Mouse (Mus musculus): ENCODE results near the gene Olfr1260. TPM values are rescaled to one million over a fixed set of nuclear protein-coding genes. Genes with fewer than 3 reads are reported as not detected.

Gene Olfr1260
- total RNA-seq (2012; rRNA removed): not detected in 2 replicates

DNA sequence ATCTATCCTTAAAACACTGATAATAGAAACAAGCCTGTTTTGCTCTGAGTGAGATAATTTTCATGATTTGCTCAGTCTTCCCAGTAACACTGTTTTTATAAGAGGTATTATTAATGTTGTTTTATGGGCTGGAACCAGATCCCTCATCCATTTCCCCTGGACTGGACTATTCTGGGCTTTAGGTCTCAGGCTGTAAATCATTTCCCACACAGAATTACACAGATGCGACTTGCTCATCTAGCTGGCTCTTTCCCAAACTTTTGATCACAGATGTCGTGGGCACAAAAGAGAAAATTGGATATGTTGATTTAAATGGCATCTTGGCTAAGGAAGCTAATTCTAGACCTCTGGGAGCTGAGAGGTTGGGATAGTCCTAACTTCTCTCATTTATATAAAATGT, at the start of gene Olfr1260:
Gene Olfr1260 (plus strand): TSS at position 157 of the 400 bp plus-strand sequence.
- no peak for TF ChIP-seq ZC3H11A (IDR thresholded peaks at IDR 0.05; ENCODE audit: borderline replicate concordance, low read depth, low read length)
- no peak for TF ChIP-seq CHD2 (IDR thresholded peaks at IDR 0.05; ENCODE audit: low read depth, low read length)
- TF ChIP-seq HCFC1 (IDR thresholded peaks at IDR 0.05; ENCODE audit: borderline replicate concordance, insufficient read depth, low read length): no peak
- TF ChIP-seq ZNF384 (IDR thresholded peaks at IDR 0.05; ENCODE audit: low read depth, low read length): no peak
- TF ChIP-seq MAFK (IDR thresholded peaks at IDR 0.05; ENCODE audit: insufficient read depth, low read depth, low read length): no peak
- H3K4me1 ChIP-seq (ENCODE audit: control insufficient read depth in 2 of 2, insufficient read depth in 2 of 2, low read length in 2 of 2, poor library complexity in 1 of 2): no peaks in the 10 kb centered on the region
- no peak within 1 kb of the TSS for H3K9ac ChIP-seq (ENCODE audit: insufficient read depth, low read depth, low read length, poor library complexity, severe bottlenecking)
- no peak within 1 kb of the TSS for H3K27ac ChIP-seq (ENCODE audit: insufficient read depth, low read depth, low read length, poor library complexity, severe bottlenecking)
- H3K36me3 ChIP-seq (ENCODE audit: control insufficient read depth, insufficient read depth, low read length, poor library complexity, severe bottlenecking): no peaks in the 10 kb centered on the region
- DNase-seq (ENCODE audit: low read depth, low spot score): no peak
- H3K9me3 ChIP-seq (ENCODE audit: control insufficient read depth, insufficient read depth, low read depth, low read length): no peaks in the 10 kb centered on the region
- in situ Hi-C loops (cut with MboI; ENCODE audit: low sequenced_read_pairs in 2 of 2, unreplicated experiment in 2 of 2): no loop called here
- no peak within 1 kb of the TSS for H3K4me3 ChIP-seq (ENCODE audit: insufficient read depth in 1 of 2, low read depth in 1 of 2, low read length in 2 of 2, poor library complexity in 1 of 2, severe bottlenecking in 1 of 2)

DNA sequence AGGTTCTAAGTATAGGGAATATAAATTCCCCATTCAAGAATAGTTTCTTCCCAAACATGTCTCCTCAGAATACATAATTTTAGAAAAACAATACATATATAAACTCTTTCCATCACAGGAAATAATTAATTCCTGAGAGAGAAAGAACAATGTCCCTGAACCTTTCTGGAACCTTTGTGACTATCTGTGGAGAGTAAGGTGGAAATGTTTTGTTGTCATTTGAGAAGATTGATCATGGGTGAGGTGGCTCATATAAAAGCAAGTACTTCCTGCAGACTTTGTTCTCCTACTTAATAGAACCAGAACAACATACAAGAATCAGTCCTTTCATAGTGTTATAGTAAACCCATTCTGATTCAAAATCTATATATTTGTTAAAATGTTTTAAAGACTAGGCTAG, 47.1 kb upstream of the Olfr1260 start, which contains the start of gene Olfr1258:
Gene Olfr1258 (plus strand): TSS at position 301 of the 400 bp plus-strand sequence.
- no peak for TF ChIP-seq MAFK (IDR thresholded peaks at IDR 0.05; ENCODE audit: insufficient read depth, low read depth, low read length)
- TF ChIP-seq ZC3H11A (IDR thresholded peaks at IDR 0.05; ENCODE audit: borderline replicate concordance, low read depth, low read length): no peak
- no peak for TF ChIP-seq ZNF384 (IDR thresholded peaks at IDR 0.05; ENCODE audit: low read depth, low read length)
- no peak for TF ChIP-seq CHD2 (IDR thresholded peaks at IDR 0.05; ENCODE audit: low read depth, low read length)
- no peak for TF ChIP-seq HCFC1 (IDR thresholded peaks at IDR 0.05; ENCODE audit: borderline replicate concordance, insufficient read depth, low read length)
- no peaks in the 10 kb centered on the region for H3K9me3 ChIP-seq (ENCODE audit: control insufficient read depth, insufficient read depth, low read depth, low read length)
- H3K4me3 ChIP-seq (ENCODE audit: insufficient read depth in 1 of 2, low read depth in 1 of 2, low read length in 2 of 2, poor library complexity in 1 of 2, severe bottlenecking in 1 of 2): no peak within 1 kb of the TSS
- H3K9ac ChIP-seq (ENCODE audit: insufficient read depth, low read depth, low read length, poor library complexity, severe bottlenecking): no peak within 1 kb of the TSS
- H3K4me1 ChIP-seq (ENCODE audit: control insufficient read depth in 2 of 2, insufficient read depth in 2 of 2, low read length in 2 of 2, poor library complexity in 1 of 2): no peaks in the 10 kb centered on the region
- in situ Hi-C loops (cut with MboI; ENCODE audit: low sequenced_read_pairs in 2 of 2, unreplicated experiment in 2 of 2): no loop called here
- DNase-seq (ENCODE audit: low read depth, low spot score): no peak
- H3K36me3 ChIP-seq (ENCODE audit: control insufficient read depth, insufficient read depth, low read length, poor library complexity, severe bottlenecking): no peaks in the 10 kb centered on the region
- no peak within 1 kb of the TSS for H3K27ac ChIP-seq (ENCODE audit: insufficient read depth, low read depth, low read length, poor library complexity, severe bottlenecking)

DNA sequence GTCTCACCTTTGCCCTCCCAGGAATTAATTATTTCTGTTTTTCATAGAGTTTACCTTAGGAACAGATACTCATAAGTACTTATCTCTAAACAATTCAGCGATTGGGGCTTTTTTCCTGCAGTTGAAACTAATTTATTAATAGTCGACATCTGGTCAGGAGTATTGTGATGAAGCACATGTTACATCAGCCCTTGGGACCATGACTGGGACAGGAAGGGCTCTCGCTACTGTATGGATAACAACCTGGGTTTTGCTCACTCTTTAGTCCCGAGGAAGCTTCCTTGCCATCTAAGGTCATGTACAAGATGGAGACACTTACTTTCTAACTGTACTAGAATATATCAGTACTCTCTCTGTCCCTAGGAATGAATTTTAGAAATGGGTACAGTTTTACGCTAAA, 25.6 kb upstream of the Olfr1260 start, which contains the start of gene Olfr1259:
Gene Olfr1259 (minus strand): TSS at position 101 of the 400 bp plus-strand sequence.
- no peaks in the 10 kb centered on the region for H3K9me3 ChIP-seq (ENCODE audit: control insufficient read depth, insufficient read depth, low read depth, low read length)
- no peak within 1 kb of the TSS for H3K4me3 ChIP-seq (ENCODE audit: insufficient read depth in 1 of 2, low read depth in 1 of 2, low read length in 2 of 2, poor library complexity in 1 of 2, severe bottlenecking in 1 of 2)
- no peaks in the 10 kb centered on the region for H3K4me1 ChIP-seq (ENCODE audit: control insufficient read depth in 2 of 2, insufficient read depth in 2 of 2, low read length in 2 of 2, poor library complexity in 1 of 2)
- in situ Hi-C loops (cut with MboI; ENCODE audit: low sequenced_read_pairs in 2 of 2, unreplicated experiment in 2 of 2): no loop called here
- no peak for TF ChIP-seq HCFC1 (IDR thresholded peaks at IDR 0.05; ENCODE audit: borderline replicate concordance, insufficient read depth, low read length)
- no peak for TF ChIP-seq ZNF384 (IDR thresholded peaks at IDR 0.05; ENCODE audit: low read depth, low read length)
- no peak for TF ChIP-seq ZC3H11A (IDR thresholded peaks at IDR 0.05; ENCODE audit: borderline replicate concordance, low read depth, low read length)
- no peak for TF ChIP-seq MAFK (IDR thresholded peaks at IDR 0.05; ENCODE audit: insufficient read depth, low read depth, low read length)
- TF ChIP-seq CHD2 (IDR thresholded peaks at IDR 0.05; ENCODE audit: low read depth, low read length): no peak
- no peak for DNase-seq (ENCODE audit: low read depth, low spot score)
- H3K36me3 ChIP-seq (ENCODE audit: control insufficient read depth, insufficient read depth, low read length, poor library complexity, severe bottlenecking): no peaks in the 10 kb centered on the region
- no peak within 1 kb of the TSS for H3K27ac ChIP-seq (ENCODE audit: insufficient read depth, low read depth, low read length, poor library complexity, severe bottlenecking)
- no peak within 1 kb of the TSS for H3K9ac ChIP-seq (ENCODE audit: insufficient read depth, low read depth, low read length, poor library complexity, severe bottlenecking)

DNA sequence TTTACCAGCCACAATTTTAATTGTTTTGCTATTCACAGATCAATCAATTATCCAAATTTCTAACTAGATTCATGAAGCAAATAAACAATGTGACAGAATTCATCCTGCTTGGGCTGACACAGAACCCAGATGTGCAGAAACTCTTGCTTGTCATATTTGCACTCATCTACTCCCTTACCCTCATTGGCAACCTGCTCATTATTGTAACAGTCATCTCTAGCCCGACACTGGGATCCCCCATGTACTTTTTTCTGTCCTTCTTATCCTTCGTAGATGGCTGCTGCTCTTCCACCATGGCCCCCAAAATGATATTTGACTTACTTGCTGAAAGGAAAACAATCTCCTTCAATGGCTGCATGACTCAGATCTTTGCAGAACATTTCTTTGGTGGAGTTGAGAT, 3.6 kb downstream of the Olfr1260 start:
- no peak for DNase-seq (ENCODE audit: low read depth, low spot score)
- no peak overlapping the region for H3K27ac ChIP-seq (ENCODE audit: insufficient read depth, low read depth, low read length, poor library complexity, severe bottlenecking)
- no peak overlapping the region for H3K9ac ChIP-seq (ENCODE audit: insufficient read depth, low read depth, low read length, poor library complexity, severe bottlenecking)
- H3K36me3 ChIP-seq (ENCODE audit: control insufficient read depth, insufficient read depth, low read length, poor library complexity, severe bottlenecking): no peaks in the 10 kb centered on the region
- no peak overlapping the region for H3K4me3 ChIP-seq (ENCODE audit: insufficient read depth in 1 of 2, low read depth in 1 of 2, low read length in 2 of 2, poor library complexity in 1 of 2, severe bottlenecking in 1 of 2)
- H3K9me3 ChIP-seq (ENCODE audit: control insufficient read depth, insufficient read depth, low read depth, low read length): no peaks in the 10 kb centered on the region
- in situ Hi-C loops (cut with MboI; ENCODE audit: low sequenced_read_pairs in 2 of 2, unreplicated experiment in 2 of 2): no loop called here
- no peak for TF ChIP-seq HCFC1 (IDR thresholded peaks at IDR 0.05; ENCODE audit: borderline replicate concordance, insufficient read depth, low read length)
- no peak for TF ChIP-seq ZNF384 (IDR thresholded peaks at IDR 0.05; ENCODE audit: low read depth, low read length)
- TF ChIP-seq MAFK (IDR thresholded peaks at IDR 0.05; ENCODE audit: insufficient read depth, low read depth, low read length): no peak
- TF ChIP-seq CHD2 (IDR thresholded peaks at IDR 0.05; ENCODE audit: low read depth, low read length): no peak
- no peaks in the 10 kb centered on the region for H3K4me1 ChIP-seq (ENCODE audit: control insufficient read depth in 2 of 2, insufficient read depth in 2 of 2, low read length in 2 of 2, poor library complexity in 1 of 2)

DNA sequence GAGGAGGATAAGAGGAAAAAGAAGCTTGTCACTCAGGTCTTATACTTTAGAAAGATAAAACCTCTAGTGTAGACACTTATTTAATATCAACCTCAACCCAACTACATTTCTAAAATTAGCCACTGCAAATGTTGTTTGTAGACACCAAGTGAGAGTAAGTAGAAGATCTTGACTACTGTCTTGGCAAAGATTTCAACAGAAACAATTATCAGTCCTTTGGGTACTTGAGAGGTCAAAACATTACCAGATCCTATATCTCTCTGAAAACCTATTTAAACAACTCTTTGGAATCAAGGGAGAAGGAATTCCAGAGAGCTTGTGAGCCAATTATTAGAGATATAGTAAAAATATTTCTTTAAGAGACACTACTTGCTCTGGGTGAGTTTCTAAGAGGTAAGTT, 16.8 kb downstream of the Olfr1260 start, which contains the start of gene Olfr1261:
Gene Olfr1261 (plus strand): TSS at position 301 of the 400 bp plus-strand sequence.
- Histone ChIP-seq H3K4me1 (ENCODE audit: control insufficient read depth in 2 of 2, insufficient read depth in 2 of 2, low read length in 2 of 2, poor library complexity in 1 of 2) (no peaks in the 10 kb centered on the region), H3K9ac (ENCODE audit: insufficient read depth, low read depth, low read length, poor library complexity, severe bottlenecking) (no peak within 1 kb of the TSS), H3K4me3 (ENCODE audit: insufficient read depth in 1 of 2, low read depth in 1 of 2, low read length in 2 of 2, poor library complexity in 1 of 2, severe bottlenecking in 1 of 2) (no peak within 1 kb of the TSS), H3K9me3 (ENCODE audit: control insufficient read depth, insufficient read depth, low read depth, low read length) (no peaks in the 10 kb centered on the region), H3K36me3 (ENCODE audit: control insufficient read depth, insufficient read depth, low read length, poor library complexity, severe bottlenecking) (no peaks in the 10 kb centered on the region), H3K27ac (ENCODE audit: insufficient read depth, low read depth, low read length, poor library complexity, severe bottlenecking) (no peak within 1 kb of the TSS)
- in situ Hi-C loops (cut with MboI; ENCODE audit: low sequenced_read_pairs in 2 of 2, unreplicated experiment in 2 of 2): no loop called here
- TF ChIP-seq ZNF384 (IDR thresholded peaks at IDR 0.05; ENCODE audit: low read depth, low read length) (no peak), MAFK (IDR thresholded peaks at IDR 0.05; ENCODE audit: insufficient read depth, low read depth, low read length) (no peak), ZC3H11A (IDR thresholded peaks at IDR 0.05; ENCODE audit: borderline replicate concordance, low read depth, low read length) (no peak), HCFC1 (IDR thresholded peaks at IDR 0.05; ENCODE audit: borderline replicate concordance, insufficient read depth, low read length) (no peak), CHD2 (IDR thresholded peaks at IDR 0.05; ENCODE audit: low read depth, low read length) (no peak)
- no peak for DNase-seq (ENCODE audit: low read depth, low spot score)

Measured in ES-E14 (cell line).